Mouse (Mus musculus) cerebellum, postnatal 14 days (tissue): Measurements from ENCODE around the gene Dcp1b.

ENCODE experiments used
- DNase-seq, 2 experiments: peaks; one replicate each; pipeline ENCODE4 v3.0.0; 2021; ENCODE audit warnings: mixed read lengths in 2 of 2

The Dcp1b gene

GRCm38 (mm10) chr6:119175078-119175853 lies at the start of gene Dcp1b:
TSS of gene Dcp1b (plus strand) at chr6:119175253.
- peak; percentile 94 for DNase-seq

DNA sequence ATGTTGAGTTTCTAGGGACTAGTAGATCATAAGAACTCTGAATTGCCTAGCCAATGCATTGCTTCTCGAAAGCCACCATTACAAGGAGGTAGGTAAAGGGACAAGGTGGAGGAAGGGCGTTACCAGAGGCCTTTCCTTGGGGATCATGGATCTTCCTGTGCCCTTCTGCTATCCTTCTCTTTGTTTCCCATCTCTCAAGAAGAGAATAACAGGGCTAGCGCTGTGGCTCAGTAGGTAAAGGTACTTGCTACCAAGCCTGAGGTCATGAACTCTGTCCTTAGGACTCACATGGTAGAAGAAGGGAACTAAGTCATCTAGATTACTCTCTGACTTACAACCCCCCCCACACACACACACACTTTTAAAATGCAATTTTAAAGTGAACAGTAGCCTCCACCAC lies 48.1 kb upstream of the Dcp1b start:
- no peak for DNase-seq

- DNase-seq, result no peak
Observed at GRCm38 (mm10) chr6:119128076-119128475, 47.0 kb upstream of the Dcp1b start.

DNA sequence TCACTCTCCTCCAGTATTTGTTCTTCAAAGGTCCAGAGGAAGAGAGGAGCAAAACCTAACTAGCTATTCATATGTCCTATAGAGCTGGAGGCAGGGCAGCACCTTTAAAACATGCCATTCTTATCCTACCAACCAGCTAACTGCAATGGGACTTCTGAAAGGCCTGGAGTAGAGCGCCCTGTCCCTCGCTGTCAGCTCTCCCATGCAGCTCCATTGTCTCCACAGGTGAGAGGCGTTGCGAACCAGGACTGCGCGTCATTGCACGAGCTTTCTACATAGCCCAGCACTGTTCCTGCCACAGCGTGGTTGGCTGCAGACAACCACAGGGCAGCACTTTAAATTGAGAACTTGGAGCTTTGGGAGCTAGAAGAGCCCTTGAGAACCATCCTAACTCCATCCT lies 46.5 kb upstream of the Dcp1b start:
- DNase-seq, result no peak

DNA sequence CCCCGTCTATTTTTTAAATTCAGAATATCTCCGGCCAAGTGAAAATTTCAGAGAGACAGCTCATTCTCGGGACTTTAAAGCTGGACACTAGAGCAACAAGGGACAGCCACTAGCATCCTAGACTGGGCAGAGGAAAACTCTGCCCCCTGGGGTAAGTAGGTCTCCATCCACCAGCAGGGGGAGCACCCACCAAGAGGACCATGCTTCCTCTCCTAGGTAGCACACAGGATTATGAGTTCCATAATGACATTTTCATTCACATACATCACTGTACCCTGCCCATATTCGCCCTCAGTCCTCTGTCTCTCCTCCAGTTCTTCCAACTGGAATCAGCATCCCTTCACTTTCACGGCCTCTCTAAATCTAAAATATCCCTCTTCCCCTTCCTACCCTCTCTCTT lies 45.4 kb upstream of the Dcp1b start:
- peak; percentile 58 to 78 for DNase-seq

DNA sequence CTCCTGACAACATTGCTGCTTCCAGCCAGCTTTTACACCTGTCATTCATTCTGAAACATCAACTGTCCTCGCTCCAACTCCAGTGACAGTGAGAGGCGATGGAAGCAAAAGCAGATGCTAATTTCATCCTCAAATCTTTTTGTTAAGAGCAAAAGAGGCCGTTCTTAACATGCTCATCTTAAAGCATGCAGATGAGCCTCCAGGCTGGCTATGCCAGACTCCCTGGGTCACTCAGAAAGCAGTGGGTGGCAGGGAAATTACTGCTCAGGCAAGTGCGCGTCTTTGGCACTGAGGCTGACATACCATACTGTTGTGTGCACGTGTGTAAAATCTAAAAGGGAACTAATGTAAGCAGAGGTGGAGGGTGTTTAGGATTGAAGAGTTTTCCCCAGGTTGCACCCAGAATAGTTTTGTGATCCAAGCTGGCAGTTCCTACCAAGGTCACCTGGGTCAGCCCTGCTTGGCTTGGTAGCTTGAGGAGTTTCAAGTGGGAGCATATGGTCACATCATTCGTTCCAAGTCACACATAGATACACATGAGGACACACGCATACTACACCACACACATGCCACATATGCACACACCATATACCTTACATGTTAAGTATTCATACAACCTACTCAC lies 42.8 kb upstream of the Dcp1b start:
- DNase-seq, result no peak

DNA sequence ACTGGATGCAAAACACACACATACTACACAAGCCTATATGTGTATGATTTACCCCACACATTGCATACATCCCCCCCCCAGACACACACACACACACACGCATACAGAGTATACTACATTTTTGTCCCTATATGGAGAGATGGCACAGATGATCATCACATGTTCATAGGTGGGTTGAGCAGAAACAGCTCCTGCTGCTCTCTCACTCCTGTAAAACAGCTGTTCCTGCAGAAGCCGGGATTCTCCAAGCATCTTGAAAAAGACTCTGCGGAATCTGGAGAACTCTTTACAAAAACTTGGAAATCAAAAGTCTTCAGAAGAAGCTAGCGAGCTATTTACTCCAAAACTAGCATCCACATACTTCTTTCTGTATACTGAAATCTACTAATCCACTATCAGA lies 42.2 kb upstream of the Dcp1b start:
- no peak for DNase-seq

- no peak for DNase-seq
Observed at GRCm38 (mm10) chr6:119137768-119138167, 37.3 kb upstream of the Dcp1b start.

GRCm38 (mm10) chr6:119139561-119139960 lies 35.5 kb upstream of the Dcp1b start:
- no peak for DNase-seq

- DNase-seq, result peak in 1 of 2 experiments; percentile 7
Observed at GRCm38 (mm10) chr6:119145109-119145508, 29.9 kb upstream of the Dcp1b start.

DNA sequence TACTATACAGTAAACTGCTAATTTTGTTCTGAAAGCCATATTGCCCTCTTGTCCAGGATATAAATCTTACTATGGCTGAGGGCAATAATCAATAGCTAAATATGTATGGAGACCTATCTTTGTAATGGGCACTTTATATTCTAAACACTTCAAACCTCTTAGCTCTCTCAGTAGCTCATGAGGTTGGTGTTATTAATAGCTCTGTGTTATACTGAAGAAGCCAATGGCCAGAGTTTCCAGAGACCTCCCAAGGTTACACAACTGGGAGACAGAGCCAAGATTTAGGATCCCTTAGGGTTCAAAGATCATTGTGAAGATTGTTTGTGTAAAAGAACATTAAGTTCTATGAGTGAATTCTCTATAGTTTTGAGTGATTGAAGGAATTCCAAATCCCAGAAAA lies 9.4 kb upstream of the Dcp1b start:
- no peak for DNase-seq

GRCm38 (mm10) chr6:119174307-119175074 lies 562 bp upstream of the Dcp1b start:
- no peak for DNase-seq

- DNase-seq, result no peak
Observed at GRCm38 (mm10) chr6:119176103-119176502, 1.1 kb downstream of the Dcp1b start.

DNA sequence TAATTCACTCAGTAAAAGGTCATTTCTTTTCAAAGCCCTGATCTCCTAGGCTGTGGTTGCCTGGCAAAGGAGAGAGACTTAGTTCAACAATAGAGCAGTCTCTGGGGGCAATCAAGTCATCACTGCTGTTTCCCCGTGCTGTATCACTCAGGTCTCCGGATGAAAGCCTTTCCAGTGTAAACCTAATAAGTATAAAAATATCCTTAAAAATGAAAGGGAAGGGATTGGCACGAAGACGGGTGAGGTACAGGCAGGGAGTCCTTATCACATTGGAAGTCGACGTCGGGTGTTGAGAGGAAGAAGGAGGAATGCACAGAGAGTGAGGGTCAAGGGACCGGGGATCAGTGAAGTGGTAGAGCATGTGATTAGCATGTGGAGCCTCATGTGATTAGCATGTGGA lies 2.0 kb downstream of the Dcp1b start:
- DNase-seq, result no peak

- DNase-seq, result no peak
Observed at GRCm38 (mm10) chr6:119180188-119180587, 5.1 kb downstream of the Dcp1b start.

DNA sequence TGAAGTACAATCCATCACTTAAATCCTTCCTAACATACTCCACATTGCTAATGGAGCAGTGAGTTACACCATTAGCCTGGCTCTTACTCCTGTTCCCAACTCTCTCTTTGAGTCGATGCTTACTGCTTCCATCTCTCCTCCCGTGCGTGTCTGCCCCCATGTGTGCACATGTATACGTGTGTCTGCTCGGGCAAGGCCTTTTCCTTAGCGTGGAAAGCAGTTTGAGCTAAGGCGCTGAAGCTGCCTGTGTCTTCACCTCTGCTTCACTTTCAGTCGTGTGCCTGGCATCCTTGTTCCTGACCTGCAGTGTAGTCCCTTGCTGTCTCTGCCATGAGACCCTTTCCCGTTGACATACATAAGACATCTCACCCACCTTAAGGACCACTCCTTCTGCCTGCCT lies 7.2 kb downstream of the Dcp1b start:
- no peak for DNase-seq

DNA sequence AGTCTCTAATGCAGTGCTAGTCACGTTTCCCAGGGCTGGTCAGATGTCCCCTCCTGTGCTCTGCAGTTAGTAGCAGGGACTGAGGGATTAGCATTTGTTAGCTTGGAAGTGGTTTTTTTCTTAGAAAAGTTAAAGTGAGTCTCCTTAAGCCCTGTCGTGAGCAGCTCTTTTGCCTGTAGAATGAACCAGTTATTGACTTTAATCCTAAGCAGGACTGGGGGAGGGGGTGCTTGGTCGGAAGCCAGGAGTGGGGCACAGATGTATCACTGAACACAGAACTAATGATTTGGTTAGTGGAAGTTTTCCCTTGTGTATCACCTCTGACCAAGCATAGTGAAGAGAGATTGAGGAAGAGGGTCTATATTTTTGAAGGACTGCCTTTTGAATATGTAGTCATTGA lies 8.7 kb downstream of the Dcp1b start:
- no peak for DNase-seq

- peak; percentile 55 to 68 for DNase-seq
Observed at GRCm38 (mm10) chr6:119186658-119187057, 11.6 kb downstream of the Dcp1b start.

- peak; percentile 25 to 43 for DNase-seq
Observed at GRCm38 (mm10) chr6:119187631-119188030, 12.6 kb downstream of the Dcp1b start.

GRCm38 (mm10) chr6:119191478-119191877 lies 16.4 kb downstream of the Dcp1b start:
- DNase-seq, result no peak

- DNase-seq, result no peak
Observed at GRCm38 (mm10) chr6:119193571-119194154, 18.6 kb downstream of the Dcp1b start.

- DNase-seq, result no peak
Observed at GRCm38 (mm10) chr6:119194161-119194560, 19.1 kb downstream of the Dcp1b start.

- no peak for DNase-seq
Observed at GRCm38 (mm10) chr6:119194601-119195000, 19.5 kb downstream of the Dcp1b start.
